Mouse (Mus musculus): ENCODE results near the gene Btbd11. TPM values are rescaled to one million over a fixed set of nuclear protein-coding genes. Genes with fewer than 3 reads are reported as not detected.
"Not testable (repeated sequence)": the region's sequence is repeated elsewhere in the genome, so short reads cannot be mapped to it uniquely, and the experiment has no call there.

Gene Btbd11
- polyA plus RNA-seq, 1 experiment = 1.9 TPM

DNA sequence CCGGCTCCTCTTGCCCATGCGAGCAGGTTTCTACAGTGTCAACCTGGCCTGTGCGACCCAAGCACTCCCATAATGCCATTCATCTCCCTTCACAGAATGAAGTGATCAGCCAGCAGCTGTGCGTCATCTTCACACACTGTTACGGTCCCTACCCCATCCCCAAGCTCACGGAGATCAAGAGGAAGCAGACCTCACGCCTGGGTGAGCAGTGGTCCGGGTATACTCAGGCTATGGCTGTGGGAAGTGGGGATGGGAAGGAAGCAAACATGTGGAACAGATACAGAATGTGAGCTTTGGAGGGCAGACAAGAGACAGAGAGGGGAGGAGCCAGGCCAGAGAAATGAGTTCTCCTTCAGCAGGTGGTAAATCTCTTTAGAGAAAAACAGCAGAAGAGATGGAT is 253.8 kb downstream of the Btbd11 start:
- H3K4me3 ChIP-seq (ENCODE audit: insufficient read depth, low read depth, low read length) = no peak overlapping the region
- no peaks in the 10 kb centered on the region for H3K4me1 ChIP-seq (ENCODE audit: control insufficient read depth, insufficient read depth, insufficient read length, low read length)
- H3K27ac ChIP-seq (replicated peaks; ENCODE audit: low read depth, low read length) = no peak overlapping the region

DNA sequence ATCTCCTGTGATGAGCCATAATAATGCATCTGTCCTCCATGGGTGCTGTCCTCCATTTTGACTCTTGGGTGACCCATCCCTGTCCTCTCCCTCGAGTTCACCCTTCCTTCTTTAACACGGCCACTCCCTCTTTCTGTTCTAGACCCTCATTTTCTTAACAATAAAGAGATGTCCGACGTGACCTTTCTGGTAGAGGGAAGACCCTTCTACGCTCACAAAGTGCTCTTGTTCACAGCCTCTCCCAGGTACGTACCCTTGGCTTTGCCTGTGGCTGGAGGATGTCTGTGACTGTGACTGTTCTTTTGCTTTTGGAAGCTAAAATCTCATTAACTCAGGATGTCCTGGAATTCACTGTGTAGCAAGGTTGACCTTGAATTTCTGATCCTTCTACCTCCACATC is 258.7 kb downstream of the Btbd11 start:
- Histone ChIP-seq H3K27ac (replicated peaks; ENCODE audit: low read depth, low read length) (no peak overlapping the region), H3K4me3 (ENCODE audit: insufficient read depth, low read depth, low read length) (no peak overlapping the region), H3K4me1 (ENCODE audit: control insufficient read depth, insufficient read depth, insufficient read length, low read length) (no peaks in the 10 kb centered on the region)

- Histone ChIP-seq H3K4me1 (ENCODE audit: control insufficient read depth, insufficient read depth, insufficient read length, low read length) (no peaks in the 10 kb centered on the region), H3K27ac (replicated peaks; ENCODE audit: low read depth, low read length) (no peak overlapping the region), H3K4me3 (ENCODE audit: insufficient read depth, low read depth, low read length) (no peak overlapping the region)
Measured at GRCm38 (mm10) chr10:85651706-85652105, 265.1 kb downstream of the Btbd11 start.

GRCm38 (mm10) chr10:85655881-85656280 is 269.3 kb downstream of the Btbd11 start:
- Histone ChIP-seq H3K27ac (replicated peaks; ENCODE audit: low read depth, low read length) (no peak overlapping the region), H3K4me3 (ENCODE audit: insufficient read depth, low read depth, low read length) (no peak overlapping the region), H3K4me1 (ENCODE audit: control insufficient read depth, insufficient read depth, insufficient read length, low read length) (no peaks in the 10 kb centered on the region)

DNA sequence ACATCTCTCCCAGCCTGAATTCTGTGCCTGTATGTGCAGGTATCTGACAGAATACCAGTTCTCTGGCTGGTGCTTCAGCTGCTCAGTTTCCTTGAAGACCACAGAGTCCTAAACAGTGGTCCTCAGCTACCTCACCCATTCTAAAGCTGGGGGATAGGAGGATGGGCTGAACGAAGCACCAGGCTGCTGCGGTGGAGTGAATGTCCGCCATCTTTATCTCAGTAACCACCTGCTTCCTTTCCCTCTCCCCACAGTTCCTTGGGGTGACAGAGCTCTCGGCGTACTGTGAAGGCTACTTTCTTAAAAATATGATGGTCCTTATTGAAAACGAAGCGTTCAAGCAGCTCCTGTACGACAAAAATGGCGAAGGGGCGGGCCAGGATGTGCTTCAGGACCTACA is 271.3 kb downstream of the Btbd11 start:
- no peaks in the 10 kb centered on the region for H3K4me1 ChIP-seq (ENCODE audit: control insufficient read depth, insufficient read depth, insufficient read length, low read length)
- H3K27ac ChIP-seq (replicated peaks; ENCODE audit: low read depth, low read length) = no peak overlapping the region
- no peak overlapping the region for H3K4me3 ChIP-seq (ENCODE audit: insufficient read depth, low read depth, low read length)

- no peaks in the 10 kb centered on the region for H3K4me1 ChIP-seq (ENCODE audit: control insufficient read depth, insufficient read depth, insufficient read length, low read length)
- H3K4me3 ChIP-seq (ENCODE audit: insufficient read depth, low read depth, low read length) = no peak overlapping the region
- H3K27ac ChIP-seq (replicated peaks; ENCODE audit: low read depth, low read length) = no peak overlapping the region
Measured at GRCm38 (mm10) chr10:85673512-85673921, 286.9 kb downstream of the Btbd11 start.

- Histone ChIP-seq H3K4me3 (ENCODE audit: insufficient read depth, low read depth, low read length) (no peak overlapping the region), H3K27ac (replicated peaks; ENCODE audit: low read depth, low read length) (no peak overlapping the region), H3K4me1 (ENCODE audit: control insufficient read depth, insufficient read depth, insufficient read length, low read length) (no peaks in the 10 kb centered on the region)
Measured at GRCm38 (mm10) chr10:85678635-85679034, 292.0 kb downstream of the Btbd11 start.

- Histone ChIP-seq H3K4me3 (ENCODE audit: insufficient read depth, low read depth, low read length) (no peak overlapping the region), H3K4me1 (ENCODE audit: control insufficient read depth, insufficient read depth, insufficient read length, low read length) (no peaks in the 10 kb centered on the region), H3K27ac (replicated peaks; ENCODE audit: low read depth, low read length) (no peak overlapping the region)
Measured at GRCm38 (mm10) chr10:85682446-85682845, 295.8 kb downstream of the Btbd11 start.

GRCm38 (mm10) chr10:85694429-85694828 is 307.8 kb downstream of the Btbd11 start:
- H3K4me3 ChIP-seq (ENCODE audit: insufficient read depth, low read depth, low read length); H3K27ac ChIP-seq (replicated peaks; ENCODE audit: low read depth, low read length); H3K4me1 ChIP-seq (ENCODE audit: control insufficient read depth, insufficient read depth, insufficient read length, low read length): not testable (repeated sequence)

GRCm38 (mm10) chr10:85699721-85700120 is 313.1 kb downstream of the Btbd11 start:
- Histone ChIP-seq H3K27ac (replicated peaks; ENCODE audit: low read depth, low read length) (no peak overlapping the region), H3K4me3 (ENCODE audit: insufficient read depth, low read depth, low read length) (no peak overlapping the region), H3K4me1 (ENCODE audit: control insufficient read depth, insufficient read depth, insufficient read length, low read length) (no peaks in the 10 kb centered on the region)

GRCm38 (mm10) chr10:85709790-85710189 is 323.2 kb downstream of the Btbd11 start:
- not testable (repeated sequence) for H3K4me1 ChIP-seq (ENCODE audit: control insufficient read depth, insufficient read depth, insufficient read length, low read length); H3K4me3 ChIP-seq (ENCODE audit: insufficient read depth, low read depth, low read length); H3K27ac ChIP-seq (replicated peaks; ENCODE audit: low read depth, low read length)

Other genes starting within 250 kb of the Btbd11 start
- 5.5 and 11.8 TPM in 2 replicates for gene Cry1, start 201.8 kb upstream of the Btbd11 start, polyA plus RNA-seq (2012; ENCODE audit: insufficient read depth, insufficient read length, missing spikeins)

All from brown adipose tissue, adult 24 weeks (tissue).